Mouse (Mus musculus) brain, embryonic 14.5 days (tissue): ENCODE results near the gene Ctnna2.

Experiments used
- CTCF ChIP-seq: fragments of 200-500 bp; IDR thresholded peaks from 2 replicates; pipeline ENCODE4 v1.5.1; 2012; ENCODE audit warnings: inconsistent platforms, mild to moderate bottlenecking, moderate library complexity, borderline replicate concordance; ENCODE audit not compliant: insufficient read depth, insufficient read length; ENCODE audit errors: extremely low read depth
- POLR2A ChIP-seq: fragments of 200-500 bp; IDR thresholded peaks from 2 replicates; pipeline ENCODE4 v1.6.1; 2012; ENCODE audit warnings: mild to moderate bottlenecking, inconsistent platforms, borderline replicate concordance; ENCODE audit not compliant: poor library complexity, insufficient read depth, insufficient read length, severe bottlenecking; ENCODE audit errors: extremely low read depth

DNA sequence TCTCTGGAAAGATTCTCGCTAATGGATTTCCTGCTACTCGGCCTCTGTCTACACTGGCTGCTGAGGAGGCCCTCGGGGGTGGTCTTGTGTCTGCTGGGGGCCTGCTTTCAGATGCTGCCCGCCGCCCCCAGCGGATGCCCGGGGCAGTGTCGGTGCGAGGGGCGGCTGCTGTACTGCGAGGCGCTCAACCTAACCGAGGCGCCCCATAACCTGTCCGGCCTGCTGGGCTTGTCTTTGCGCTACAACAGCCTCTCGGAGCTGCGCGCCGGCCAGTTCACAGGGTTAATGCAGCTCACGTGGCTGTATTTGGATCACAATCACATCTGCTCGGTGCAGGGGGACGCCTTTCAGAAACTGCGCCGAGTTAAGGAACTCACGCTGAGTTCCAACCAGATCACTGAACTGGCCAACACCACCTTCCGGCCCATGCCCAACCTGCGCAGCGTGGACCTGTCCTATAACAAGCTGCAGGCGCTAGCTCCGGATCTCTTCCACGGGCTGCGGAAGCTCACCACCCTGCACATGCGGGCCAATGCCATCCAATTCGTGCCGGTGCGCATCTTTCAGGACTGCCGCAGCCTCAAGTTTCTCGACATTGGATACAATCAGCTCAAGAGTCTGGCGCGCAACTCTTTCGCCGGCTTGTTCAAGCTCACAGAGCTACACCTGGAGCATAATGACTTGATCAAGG is 735.8 kb downstream of the Ctnna2 start:
- TF ChIP-seq CTCF (peak; percentile 24; the same call in 1 of the 2 replicates), POLR2A (no peak)
